Mouse (Mus musculus): ENCODE data around the gene Snrpg. TPM values are rescaled to one million over a fixed set of nuclear protein-coding genes. Genes with fewer than 3 reads are reported as not detected.
A peak's percentile ranks its signal among the peaks of the same experiment; 100 is the strongest.

Gene Snrpg
- polyA plus RNA-seq, 1 experiment from 2014 or later: 261 TPM

DNA sequence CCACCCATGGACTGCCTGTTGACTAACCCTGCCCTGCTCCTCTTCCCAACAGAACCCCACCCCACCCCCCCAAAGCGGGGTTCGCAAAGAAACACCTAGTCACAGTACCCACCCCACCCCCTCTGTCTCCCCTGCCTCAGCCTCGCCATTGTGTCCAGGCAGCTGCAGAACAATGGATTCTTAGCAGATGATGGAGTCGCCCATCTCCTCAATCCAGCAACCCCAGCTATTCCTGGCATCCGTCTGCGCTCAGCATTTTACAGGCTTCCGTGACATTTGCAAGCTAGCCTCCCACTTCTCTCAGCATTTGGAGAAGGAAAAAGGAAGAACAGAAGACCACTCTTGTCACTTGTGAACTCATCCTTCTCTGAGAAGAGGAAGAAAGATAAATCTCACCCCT, 27.4 kb upstream of the Snrpg start:
- H3K36me3 ChIP-seq: no peaks in the 10 kb centered on the region
- no peaks in the 10 kb centered on the region for H3K9me3 ChIP-seq (replicated peaks)
- H3K4me2 ChIP-seq: peak overlapping the region; percentile 19
- H3K27me3 ChIP-seq: no peaks in the 10 kb centered on the region
- WGBS: 19% methylated on average over 7 of the region's 7 CpGs
- no peak overlapping the region for H3K9ac ChIP-seq
- H3K4me3 ChIP-seq: no peak overlapping the region
- no peak overlapping the region for H3K27ac ChIP-seq
- 0 out of 2 replicates have a peak, but pooled peaks cover 12% of the 10 kb centered on the region for H3K4me1 ChIP-seq (replicated peaks)
- ATAC-seq (replicated peaks; ENCODE audit: insufficient number of reproducible peaks, insufficient read depth, low FRiP score, low read depth): no peak

- no peak overlapping the region for H3K4me3 ChIP-seq
- WGBS: 34% methylated on average over 2 of the region's 2 CpGs
- no peak overlapping the region for H3K27ac ChIP-seq
These were observed 25.0 kb upstream of the Snrpg start for GRCm38 (mm10) chr6:86346063-86346462.

GRCm38 (mm10) chr6:86349257-86349656, 21.8 kb upstream of the Snrpg start:
- Histone ChIP-seq H3K4me3 (no peak overlapping the region), H3K9ac (no peak overlapping the region), H3K27ac (no peak overlapping the region), H3K9me3 (replicated peaks) (no peaks in the 10 kb centered on the region), H3K27me3 (no peaks in the 10 kb centered on the region), H3K4me1 (replicated peaks) (0 out of 2 replicates have a peak, but pooled peaks cover 6% of the 10 kb centered on the region), H3K4me2 (no peak overlapping the region), H3K36me3 (no peaks in the 10 kb centered on the region)
- no peak for ATAC-seq (replicated peaks; ENCODE audit: insufficient number of reproducible peaks, insufficient read depth, low FRiP score, low read depth)
- 48% methylated on average over 7 of the region's 7 CpGs for WGBS

More at GRCm38 (mm10) chr6:86346063-86346462, 25.0 kb upstream of the Snrpg start:
- H3K4me1 ChIP-seq (replicated peaks): 0 out of 2 replicates have a peak, but pooled peaks cover 12% of the 10 kb centered on the region
- H3K9me3 ChIP-seq (replicated peaks): no peaks in the 10 kb centered on the region
- H3K4me2 ChIP-seq: no peak overlapping the region
- ATAC-seq (replicated peaks; ENCODE audit: insufficient number of reproducible peaks, insufficient read depth, low FRiP score, low read depth): no peak
- H3K9ac ChIP-seq: no peak overlapping the region
- no peaks in the 10 kb centered on the region for H3K27me3 ChIP-seq
- no peaks in the 10 kb centered on the region for H3K36me3 ChIP-seq

DNA sequence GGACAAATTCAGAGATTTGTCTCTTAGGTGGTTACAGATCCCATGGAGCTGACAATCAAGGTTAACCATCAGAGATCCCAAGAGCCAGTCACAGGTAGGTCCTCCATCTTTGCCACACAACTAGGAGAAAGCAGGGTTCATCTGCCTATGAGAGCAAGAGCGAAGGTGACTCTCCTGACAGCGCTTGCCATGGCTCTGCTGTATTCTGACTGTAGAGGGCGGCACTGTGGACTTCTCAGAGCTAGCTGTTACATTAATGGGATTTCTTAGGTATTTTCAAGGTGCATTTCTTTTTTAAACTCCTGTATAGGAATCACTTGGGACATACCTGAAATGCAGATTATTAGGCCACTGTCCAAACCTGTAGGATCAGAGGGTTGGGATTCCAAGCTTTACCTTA, 16.2 kb upstream of the Snrpg start:
- no peak overlapping the region for H3K4me3 ChIP-seq
- H3K27ac ChIP-seq: no peak overlapping the region
- no peaks in the 10 kb centered on the region for H3K36me3 ChIP-seq
- no peak overlapping the region for H3K9ac ChIP-seq
- 63% methylated on average over 3 of the region's 3 CpGs for WGBS
- H3K27me3 ChIP-seq: no peaks in the 10 kb centered on the region
- ATAC-seq (replicated peaks; ENCODE audit: insufficient number of reproducible peaks, insufficient read depth, low FRiP score, low read depth): no peak
- H3K4me2 ChIP-seq: no peak overlapping the region
- no peaks in the 10 kb centered on the region for H3K9me3 ChIP-seq (replicated peaks)
- H3K4me1 ChIP-seq (replicated peaks): no peaks in the 10 kb centered on the region

GRCm38 (mm10) chr6:86356956-86357355, 14.1 kb upstream of the Snrpg start:
- Histone ChIP-seq H3K9me3 (replicated peaks) (no peaks in the 10 kb centered on the region), H3K36me3 (no peaks in the 10 kb centered on the region), H3K27me3 (no peaks in the 10 kb centered on the region), H3K4me1 (replicated peaks) (no peaks in the 10 kb centered on the region), H3K9ac (no peak overlapping the region), H3K4me3 (no peak overlapping the region), H3K27ac (no peak overlapping the region), H3K4me2 (no peak overlapping the region)
- no peak for ATAC-seq (replicated peaks; ENCODE audit: insufficient number of reproducible peaks, insufficient read depth, low FRiP score, low read depth)
- WGBS: 61% methylated on average over 9 of the region's 9 CpGs

GRCm38 (mm10) chr6:86360691-86361090, 10.4 kb upstream of the Snrpg start:
- H3K4me2 ChIP-seq: no peak overlapping the region
- H3K27me3 ChIP-seq: no peaks in the 10 kb centered on the region
- no peak overlapping the region for H3K4me3 ChIP-seq
- H3K27ac ChIP-seq: no peak overlapping the region
- no peaks in the 10 kb centered on the region for H3K36me3 ChIP-seq
- ATAC-seq (replicated peaks; ENCODE audit: insufficient number of reproducible peaks, insufficient read depth, low FRiP score, low read depth): no peak
- H3K9me3 ChIP-seq (replicated peaks): no peaks in the 10 kb centered on the region
- 0 out of 2 replicates have a peak, but pooled peaks cover 2% of the 10 kb centered on the region for H3K4me1 ChIP-seq (replicated peaks)
- H3K9ac ChIP-seq: no peak overlapping the region
- 57% methylated on average over 7 of the region's 7 CpGs for WGBS

DNA sequence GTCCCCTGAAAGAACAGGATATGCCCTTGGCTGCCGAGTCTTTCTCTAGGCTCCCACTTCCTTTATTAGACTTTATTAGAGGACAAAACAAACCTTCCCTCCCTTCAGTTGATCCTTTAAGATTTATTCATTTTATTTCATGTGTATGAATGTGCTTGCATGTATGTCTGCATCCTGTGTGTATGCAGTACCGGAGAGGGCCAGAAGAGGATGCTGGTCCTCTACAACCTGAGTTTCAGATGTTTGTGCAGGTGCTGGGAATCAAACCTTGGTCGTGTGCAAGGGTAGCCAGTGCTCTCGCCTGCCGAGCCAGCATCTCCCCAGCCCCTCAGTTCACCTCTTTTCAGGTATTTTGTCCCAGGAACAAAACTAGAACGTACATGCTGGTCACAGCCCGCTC, 9.7 kb upstream of the Snrpg start:
- Histone ChIP-seq H3K27me3 (no peaks in the 10 kb centered on the region), H3K9me3 (replicated peaks) (no peaks in the 10 kb centered on the region), H3K36me3 (no peaks in the 10 kb centered on the region), H3K4me1 (replicated peaks) (peaks cover 6% of the 10 kb centered on the region), H3K4me2 (no peak overlapping the region), H3K9ac (no peak overlapping the region), H3K27ac (no peak overlapping the region), H3K4me3 (no peak overlapping the region)
- ATAC-seq (replicated peaks; ENCODE audit: insufficient number of reproducible peaks, insufficient read depth, low FRiP score, low read depth): no peak
- WGBS: 87% methylated on average over 7 of the region's 7 CpGs

DNA sequence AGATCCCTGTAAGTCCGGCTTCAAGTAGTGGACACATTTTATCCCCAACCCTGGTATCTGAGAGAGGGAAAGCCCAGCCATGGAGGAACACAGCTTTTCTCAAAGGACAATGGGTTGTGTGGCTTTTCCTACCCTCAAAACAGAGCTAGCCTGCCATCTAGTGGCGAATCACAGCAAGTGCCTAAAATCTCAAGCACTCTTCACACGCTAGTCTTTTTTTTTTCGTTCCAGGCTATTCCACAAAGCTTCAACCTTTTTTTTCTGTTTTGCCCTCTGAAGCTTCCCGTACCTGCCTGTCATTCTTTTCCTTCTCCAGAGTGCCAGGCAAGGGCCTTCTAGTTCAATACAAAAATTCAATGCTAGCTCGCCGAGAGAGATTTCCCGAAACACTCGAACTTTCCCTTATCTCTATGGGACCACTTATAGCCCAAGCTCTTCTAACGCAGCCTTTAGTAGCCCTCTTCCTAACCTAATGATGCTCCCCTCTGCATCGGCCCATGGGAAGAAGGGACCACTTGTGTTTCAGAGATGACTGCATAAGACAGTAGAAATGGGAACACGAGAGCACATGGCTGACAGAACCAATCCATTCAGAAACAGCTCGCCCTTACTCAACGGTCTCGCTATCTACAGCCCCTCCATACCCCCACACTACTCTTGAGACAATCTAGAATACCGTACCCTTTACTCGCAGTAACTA, 6.5 kb upstream of the Snrpg start:
- peaks cover 14% of the 10 kb centered on the region for H3K4me1 ChIP-seq (replicated peaks)
- H3K27me3 ChIP-seq: no peaks in the 10 kb centered on the region
- H3K27ac ChIP-seq: 0 out of 2 replicates have a peak overlapping the region, but pooled peaks have one; percentile 32
- no peak for ATAC-seq (replicated peaks; ENCODE audit: insufficient number of reproducible peaks, insufficient read depth, low FRiP score, low read depth)
- H3K9ac ChIP-seq: peak overlapping the region; percentile 54
- H3K9me3 ChIP-seq (replicated peaks): no peaks in the 10 kb centered on the region
- peak overlapping the region; percentile 74 for H3K4me3 ChIP-seq
- WGBS: 1% methylated on average over 17 of the region's 17 CpGs
- peaks cover 9% of the 10 kb centered on the region; the same call in 1 of the 2 replicates for H3K36me3 ChIP-seq
- peak overlapping the region; percentile 95 for H3K4me2 ChIP-seq

- Histone ChIP-seq H3K9me3 (replicated peaks) (no peaks in the 10 kb centered on the region), H3K36me3 (peaks cover 9% of the 10 kb centered on the region; the same call in 1 of the 2 replicates), H3K4me2 (peak within 1 kb of the TSS; percentile 95), H3K4me1 (replicated peaks) (peaks cover 17% of the 10 kb centered on the region), H3K27me3 (no peaks in the 10 kb centered on the region), H3K4me3 (peak within 1 kb of the TSS; percentile 74), H3K9ac (peak within 1 kb of the TSS; percentile 79), H3K27ac (peak within 1 kb of the TSS; percentile 81)
- ATAC-seq (replicated peaks; ENCODE audit: insufficient number of reproducible peaks, insufficient read depth, low FRiP score, low read depth): peak; percentile 95
- under 1% methylated on average over 76 of the region's 76 CpGs for WGBS
These were observed 5.6 kb upstream of the Snrpg start, which contains the start of gene Fam136a for GRCm38 (mm10) chr6:86365371-86366124. TSS of gene Fam136a (plus strand) at chr6:86365646.

DNA sequence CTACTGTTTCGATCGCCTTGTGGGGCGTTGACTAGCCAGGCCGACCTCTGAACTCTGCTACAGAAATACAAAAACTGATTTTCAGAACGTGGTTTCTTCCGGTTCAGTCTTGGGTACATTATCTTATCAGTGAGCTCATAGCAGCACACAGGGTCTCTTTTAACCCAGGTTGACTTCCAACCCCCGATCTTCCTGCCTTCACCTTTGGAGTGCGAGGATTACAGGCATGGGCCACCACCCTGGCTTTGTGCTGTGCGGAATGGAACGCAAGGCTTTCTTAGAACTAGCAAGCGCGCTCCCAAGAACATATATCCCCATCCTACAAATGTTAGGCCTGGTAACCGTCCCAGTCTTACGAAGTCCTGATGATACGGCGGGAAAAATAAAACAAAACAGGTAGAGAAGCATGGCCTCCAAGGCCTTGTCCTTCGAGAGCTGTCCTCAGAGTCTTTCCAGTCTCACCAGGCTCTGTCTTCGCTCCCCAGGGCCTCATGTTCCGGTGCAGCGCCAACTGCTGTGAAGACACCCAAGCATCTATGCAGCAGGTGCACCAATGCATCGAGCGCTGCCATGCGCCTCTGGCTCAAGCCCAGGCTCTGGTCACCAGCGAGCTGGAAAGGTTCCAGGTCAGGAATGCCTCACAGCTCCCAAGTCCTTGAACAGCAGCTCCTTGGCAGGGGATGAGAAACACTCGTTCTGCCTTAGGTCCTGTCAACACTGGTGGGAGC, 4.8 kb upstream of the Snrpg start:
- peak overlapping the region; percentile 95 for H3K4me2 ChIP-seq
- peak overlapping the region; percentile 79 for H3K9ac ChIP-seq
- 33% methylated on average over 25 of the region's 25 CpGs for WGBS
- peaks cover 23% of the 10 kb centered on the region for H3K4me1 ChIP-seq (replicated peaks)
- no peaks in the 10 kb centered on the region for H3K27me3 ChIP-seq
- peak overlapping the region; percentile 81 for H3K27ac ChIP-seq
- H3K4me3 ChIP-seq: peak overlapping the region; percentile 74
- no peaks in the 10 kb centered on the region for H3K9me3 ChIP-seq (replicated peaks)
- ATAC-seq (replicated peaks; ENCODE audit: insufficient number of reproducible peaks, insufficient read depth, low FRiP score, low read depth): no peak
- H3K36me3 ChIP-seq: peaks cover 9% of the 10 kb centered on the region; the same call in 1 of the 2 replicates

- Histone ChIP-seq H3K36me3 (peaks cover 9% of the 10 kb centered on the region; the same call in 1 of the 2 replicates), H3K4me3 (peak overlapping the region; percentile 74)
- 48% methylated on average over 2 of the region's 2 CpGs for WGBS
These were observed 4.3 kb upstream of the Snrpg start for GRCm38 (mm10) chr6:86366853-86367249.

More at GRCm38 (mm10) chr6:86366853-86367249, 4.3 kb upstream of the Snrpg start:
- Histone ChIP-seq H3K27ac (peak overlapping the region; percentile 81), H3K27me3 (no peaks in the 10 kb centered on the region), H3K4me2 (peak overlapping the region; percentile 95), H3K9ac (no peak overlapping the region), H3K4me1 (replicated peaks) (peaks cover 23% of the 10 kb centered on the region), H3K9me3 (replicated peaks) (no peaks in the 10 kb centered on the region)
- no peak for ATAC-seq (replicated peaks; ENCODE audit: insufficient number of reproducible peaks, insufficient read depth, low FRiP score, low read depth)
